Mouse (Mus musculus) limb, embryonic 15.5 days (tissue): ENCODE measurements around the gene Rgn. TPM values are rescaled to one million over a fixed set of nuclear protein-coding genes. Genes with fewer than 3 reads are reported as not detected.
A peak's percentile ranks its signal among the peaks of the same experiment; 100 is the strongest.

Experiments used
- ATAC-seq: fragments of 200-750 bp; cut with Nextera tagmentation; 2 replicates; pipeline ENCODE4 v1.8.0; 2017; ENCODE audit warnings: low read depth, moderate TSS enrichment; ENCODE audit not compliant: insufficient number of reproducible peaks, low FRiP score, low TSS enrichment
- H3K27ac ChIP-seq: fragments of 300-500 bp; sonication (generic); 2 replicates; pipeline ENCODE4 v1.5.1; 2015; ENCODE audit warnings: moderate library complexity, mild to moderate bottlenecking, inconsistent platforms
- H3K27me3 ChIP-seq: fragments of 300-500 bp; sonication (generic); 2 replicates; pipeline ENCODE4 v1.6.1; 2015; ENCODE audit warnings: inconsistent platforms
- H3K36me3 ChIP-seq: fragments of 300-500 bp; sonication (generic); 2 replicates; pipeline ENCODE4 v1.6.1; 2015; ENCODE audit warnings: inconsistent platforms
- H3K4me1 ChIP-seq: fragments of 300-500 bp; sonication (generic); 2 replicates; pipeline ENCODE4 v1.6.1; 2015; ENCODE audit warnings: inconsistent platforms
- H3K4me2 ChIP-seq: fragments of 300-500 bp; sonication (generic); 2 replicates; pipeline ENCODE4 v1.6.1; 2015; ENCODE audit warnings: mild to moderate bottlenecking, inconsistent platforms
- H3K4me3 ChIP-seq: fragments of 300-500 bp; sonication (generic); 2 replicates; pipeline ENCODE4 v1.5.1; 2015; ENCODE audit warnings: mild to moderate bottlenecking, inconsistent platforms
- H3K9ac ChIP-seq: fragments of 300-500 bp; sonication (generic); 2 replicates; pipeline ENCODE4 v1.6.1; 2015; ENCODE audit warnings: inconsistent platforms
- H3K9me3 ChIP-seq: fragments of 300-500 bp; sonication (generic); 2 replicates; pipeline ENCODE4 v1.6.1; 2016; ENCODE audit warnings: inconsistent platforms
- WGBS: fragments of 180-500 bp; shearing (Covaris S2); methylation state at CpG from one replicate; pipeline ENCODE4 v1.1.7; 2015; 5-methylcytosine and 5-hydroxymethylcytosine counted together
- polyA plus RNA-seq: library from polyadenylated mRNA; unstranded; fragments of >200 nt; fragmentation: Nextera tagmentation; extraction: Ambion mirVana; gene quantifications from 2 replicates; pipeline ENCODE4 v1.2.1, GENCODE M21; 2015

The Rgn gene
- polyA plus RNA-seq: 0.31 and 0.68 TPM in 2 replicates

DNA sequence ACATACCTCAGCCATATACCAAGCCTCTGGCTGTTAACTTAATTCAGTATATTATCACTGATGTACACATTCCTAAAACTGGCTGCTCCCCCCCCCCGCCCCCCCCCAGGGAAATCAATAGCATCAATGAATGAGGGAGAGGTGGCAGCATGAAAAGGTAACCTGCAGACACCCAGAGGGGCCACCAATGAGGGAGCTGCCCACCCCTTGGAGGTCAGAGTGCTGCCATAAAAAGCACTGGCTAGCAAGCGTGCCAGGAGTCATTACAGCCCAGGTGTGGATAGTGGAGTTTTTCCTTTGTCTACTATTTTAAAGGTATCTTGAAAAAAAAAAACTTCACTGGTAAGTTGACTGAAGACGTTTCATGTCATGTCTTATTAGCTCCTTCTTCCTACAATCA lies at the start of gene Rgn:
TSS of gene Rgn (plus strand) at position 256 of the 400 bp plus-strand sequence.
- peak within 1 kb of the TSS; percentile 45 for H3K4me2 ChIP-seq
- no peaks in the 10 kb centered on the region for H3K36me3 ChIP-seq
- no peak within 1 kb of the TSS for H3K9ac ChIP-seq
- ATAC-seq: no peak
- H3K27ac ChIP-seq: no peak within 1 kb of the TSS
- H3K27me3 ChIP-seq: no peaks in the 10 kb centered on the region
- 0 out of 2 replicates have a peak, but pooled peaks cover 5% of the 10 kb centered on the region for H3K4me1 ChIP-seq
- H3K4me3 ChIP-seq: peak within 1 kb of the TSS; percentile 31
- no peaks in the 10 kb centered on the region for H3K9me3 ChIP-seq
- 71% methylated on average over 2 of the region's 3 CpGs for WGBS

DNA sequence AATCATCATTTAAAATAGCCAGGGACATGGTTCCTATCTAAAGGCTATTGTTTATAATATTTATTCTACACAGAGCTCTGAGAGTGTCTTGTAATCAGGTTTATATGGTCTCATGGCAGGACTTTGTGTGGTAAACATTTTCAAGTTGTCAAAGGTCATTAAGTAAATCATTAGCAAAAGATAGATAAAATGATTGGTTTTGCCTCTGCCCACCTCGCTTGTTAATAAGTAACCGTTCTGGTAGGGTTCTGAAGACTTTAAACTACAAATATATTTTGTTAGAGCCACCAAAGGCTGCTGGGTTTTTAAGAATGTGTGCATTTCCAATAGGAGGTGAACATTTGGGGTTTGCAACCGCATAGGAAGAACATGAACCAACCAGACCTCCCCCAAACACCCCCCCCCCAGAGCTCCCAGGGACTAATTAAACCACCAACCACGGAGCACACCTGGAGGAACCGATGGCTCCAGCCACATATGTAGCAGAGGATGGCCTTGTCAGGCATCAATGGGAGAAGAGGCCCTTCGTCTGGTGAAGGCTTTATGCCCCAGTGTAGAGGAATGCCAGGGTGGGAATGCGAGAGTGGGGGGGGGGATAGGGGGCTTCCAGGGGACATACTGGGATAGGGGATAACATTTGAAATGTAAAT lies 29.2 kb upstream of the Rgn start:
- Histone ChIP-seq H3K36me3 (peaks cover 5% of the 10 kb centered on the region; the same call in 1 of the 2 replicates), H3K4me2 (no peak overlapping the region), H3K4me3 (no peak overlapping the region), H3K9me3 (no peaks in the 10 kb centered on the region), H3K4me1 (no peaks in the 10 kb centered on the region), H3K27me3 (no peaks in the 10 kb centered on the region), H3K27ac (no peak overlapping the region), H3K9ac (no peak overlapping the region)
- 73% methylated on average over 7 of the region's 7 CpGs for WGBS
- ATAC-seq: no peak

DNA sequence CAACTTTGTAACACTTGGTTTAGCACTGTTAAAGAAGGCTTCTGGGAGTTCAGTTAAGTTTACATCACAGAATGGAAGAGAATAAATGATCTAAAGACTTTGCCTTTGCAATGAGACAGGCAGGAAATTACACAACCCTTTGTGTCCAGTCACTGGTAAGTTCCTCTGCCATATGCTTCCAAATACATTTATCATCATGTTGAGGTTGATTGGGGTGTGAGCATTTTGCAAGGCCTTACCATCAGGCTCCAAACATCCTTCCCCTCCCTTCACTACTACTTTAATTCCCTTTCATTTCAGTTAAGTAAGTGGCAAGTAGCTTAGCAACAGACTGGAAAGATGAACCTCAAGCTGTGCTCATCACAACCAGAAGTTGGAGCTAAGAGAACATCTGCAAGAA lies 28.0 kb upstream of the Rgn start:
- Histone ChIP-seq H3K36me3 (peaks cover 5% of the 10 kb centered on the region; the same call in 1 of the 2 replicates), H3K9me3 (no peaks in the 10 kb centered on the region), H3K4me2 (no peak overlapping the region), H3K27ac (no peak overlapping the region), H3K9ac (no peak overlapping the region), H3K4me1 (no peaks in the 10 kb centered on the region), H3K4me3 (no peak overlapping the region), H3K27me3 (no peaks in the 10 kb centered on the region)
- no peak for ATAC-seq

DNA sequence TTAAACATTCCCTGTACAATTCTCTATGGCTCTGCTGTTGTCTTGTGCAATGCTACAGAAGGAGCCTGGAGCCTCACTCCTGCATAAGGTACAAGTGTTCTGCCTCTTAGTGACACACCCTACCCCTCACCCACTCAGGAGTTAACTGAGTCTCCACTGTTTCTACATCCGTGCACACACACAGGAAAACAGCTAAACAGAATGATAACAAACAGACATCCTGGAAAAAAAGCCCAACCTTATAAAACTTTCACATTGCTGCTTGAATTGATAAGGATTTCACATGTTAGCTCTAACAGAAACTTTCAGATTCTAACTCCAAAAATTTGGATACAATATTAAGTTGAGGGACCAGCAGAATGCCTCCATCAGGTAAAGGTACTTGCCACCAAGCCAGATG lies 17.0 kb upstream of the Rgn start:
- H3K27me3 ChIP-seq: no peaks in the 10 kb centered on the region
- no peaks in the 10 kb centered on the region for H3K4me1 ChIP-seq
- H3K27ac ChIP-seq: no peak overlapping the region
- H3K9me3 ChIP-seq: no peaks in the 10 kb centered on the region
- H3K4me2 ChIP-seq: no peak overlapping the region
- WGBS: 59% methylated on average over 1 of the region's 1 CpGs
- ATAC-seq: no peak
- H3K36me3 ChIP-seq: no peaks in the 10 kb centered on the region
- no peak overlapping the region for H3K9ac ChIP-seq
- H3K4me3 ChIP-seq: no peak overlapping the region

DNA sequence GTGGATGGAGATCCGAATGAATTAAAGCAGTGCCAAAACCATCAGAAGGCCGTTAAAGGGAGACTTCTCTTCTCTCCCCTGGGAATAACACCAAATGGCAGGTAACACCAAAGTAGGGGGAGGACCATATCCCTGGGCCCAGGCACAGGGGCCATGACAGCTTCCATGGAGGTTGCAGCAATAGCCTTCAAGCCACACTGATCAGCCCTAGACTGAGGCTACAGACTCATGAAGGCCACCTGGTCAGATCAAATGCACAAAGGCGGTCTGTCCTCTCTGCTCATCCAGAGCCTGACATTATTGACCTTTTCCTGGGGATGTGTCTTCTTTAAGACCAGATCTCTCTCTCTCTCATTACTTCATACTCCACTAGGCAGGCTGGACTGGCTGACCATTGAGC lies 5.7 kb upstream of the Rgn start:
- H3K27ac ChIP-seq: no peak overlapping the region
- H3K4me2 ChIP-seq: no peak overlapping the region
- no peak overlapping the region for H3K9ac ChIP-seq
- no peak overlapping the region for H3K4me3 ChIP-seq
- H3K9me3 ChIP-seq: no peaks in the 10 kb centered on the region
- no peaks in the 10 kb centered on the region for H3K27me3 ChIP-seq
- 78% methylated on average over 3 of the region's 3 CpGs for WGBS
- 0 out of 2 replicates have a peak, but pooled peaks cover 5% of the 10 kb centered on the region for H3K4me1 ChIP-seq
- no peak for ATAC-seq
- no peaks in the 10 kb centered on the region for H3K36me3 ChIP-seq

DNA sequence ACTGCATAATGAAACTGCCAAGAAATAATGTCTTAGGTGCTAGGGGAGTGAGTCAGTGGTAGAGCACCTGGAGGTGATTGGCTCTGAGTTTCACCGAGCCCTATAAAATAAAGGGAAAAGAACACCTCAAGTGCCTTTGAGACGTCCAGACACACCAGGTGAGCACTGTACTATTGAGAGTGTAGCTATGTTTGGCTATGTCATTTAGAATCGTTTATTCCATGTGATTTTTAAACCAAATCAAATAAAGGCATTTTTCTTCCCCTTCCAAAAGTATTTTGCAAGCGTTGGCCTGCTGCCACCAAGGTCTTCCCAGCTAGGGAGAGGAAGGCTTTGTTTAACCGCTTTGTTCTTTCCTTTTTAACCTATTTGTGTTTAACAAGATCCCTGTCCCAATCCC lies 2.0 kb upstream of the Rgn start:
- WGBS: 38% methylated on average over 5 of the region's 5 CpGs
- H3K36me3 ChIP-seq: no peaks in the 10 kb centered on the region
- H3K27ac ChIP-seq: no peak overlapping the region
- H3K9me3 ChIP-seq: no peaks in the 10 kb centered on the region
- peak overlapping the region; percentile 45 for H3K4me2 ChIP-seq
- no peak overlapping the region for H3K9ac ChIP-seq
- 0 out of 2 replicates have a peak, but pooled peaks cover 5% of the 10 kb centered on the region for H3K4me1 ChIP-seq
- no peaks in the 10 kb centered on the region for H3K27me3 ChIP-seq
- no peak for ATAC-seq
- H3K4me3 ChIP-seq: peak overlapping the region; percentile 31

DNA sequence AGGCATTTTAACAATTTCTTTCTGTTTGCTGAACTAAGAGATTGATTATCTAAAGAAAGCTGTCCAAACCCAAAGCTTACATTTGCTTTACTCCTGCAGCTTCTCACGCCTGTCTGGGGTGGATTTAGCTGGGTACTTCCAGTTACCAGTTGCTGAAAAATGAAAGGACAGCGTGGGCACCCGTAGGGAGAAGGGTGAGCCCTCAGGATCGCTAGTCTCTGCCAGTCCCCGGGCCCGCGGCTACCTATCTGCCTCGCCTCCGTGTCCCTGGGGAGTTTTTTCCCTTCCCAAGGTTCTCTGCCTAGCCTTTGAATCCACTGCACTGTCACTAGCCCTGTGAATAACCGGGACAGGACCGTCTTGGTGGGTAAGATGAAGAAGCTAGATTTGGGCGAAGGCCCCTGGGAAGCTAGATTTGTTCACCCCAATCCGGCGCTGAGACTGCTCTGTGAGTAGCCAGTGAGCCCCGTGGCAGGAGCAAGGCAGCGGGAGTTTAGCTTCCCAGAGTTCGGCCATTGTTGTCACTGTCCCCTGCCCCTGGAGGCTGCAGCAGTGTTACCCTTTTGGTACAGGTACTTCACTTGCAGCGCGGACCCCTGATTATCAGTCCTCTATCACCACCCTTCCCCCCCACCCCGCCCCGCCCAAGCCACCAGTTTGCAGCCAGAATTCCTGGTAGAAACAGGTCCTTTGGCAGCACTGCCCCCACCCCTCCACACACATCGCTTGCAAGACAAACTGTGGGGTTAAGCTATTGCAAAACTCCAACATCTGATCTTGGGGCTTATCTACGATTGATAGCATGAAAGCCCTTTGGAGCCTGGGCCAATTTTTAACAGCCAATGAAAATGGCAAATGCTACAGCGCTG lies 1.3 kb upstream of the Rgn start:
- Histone ChIP-seq H3K36me3 (no peaks in the 10 kb centered on the region), H3K4me3 (peak overlapping the region; percentile 31), H3K9me3 (no peaks in the 10 kb centered on the region), H3K27ac (no peak overlapping the region), H3K9ac (no peak overlapping the region), H3K4me1 (0 out of 2 replicates have a peak, but pooled peaks cover 5% of the 10 kb centered on the region), H3K27me3 (no peaks in the 10 kb centered on the region), H3K4me2 (peak overlapping the region; percentile 45)
- no peak for ATAC-seq
- WGBS: 28% methylated on average over 24 of the region's 24 CpGs

DNA sequence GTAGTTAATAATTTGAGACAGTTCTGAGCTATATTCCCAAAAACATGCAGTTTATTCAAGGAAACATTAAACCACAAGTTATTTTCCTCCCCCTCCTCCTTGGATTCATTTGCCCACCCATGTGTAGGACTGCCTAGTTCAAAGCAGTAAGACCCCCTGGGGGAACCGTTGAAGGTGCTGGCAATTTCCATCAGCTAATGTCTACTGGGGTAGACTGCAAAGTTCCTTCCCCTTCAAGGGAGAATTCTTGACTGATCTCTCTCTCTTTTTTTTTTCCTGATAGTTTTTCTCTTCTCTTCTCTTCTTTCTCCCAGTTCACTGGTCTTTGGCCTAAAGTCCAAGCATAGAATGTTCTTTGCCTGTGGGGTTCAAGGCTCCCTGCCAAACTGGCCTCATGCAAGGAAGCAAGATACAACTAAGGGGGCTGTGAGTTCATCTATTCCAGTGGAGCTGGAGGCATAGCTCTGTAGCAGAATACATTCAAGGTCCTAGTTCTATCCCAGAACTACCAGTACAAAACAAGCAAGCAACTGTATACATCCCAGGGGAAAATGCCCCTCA lies 627 bp upstream of the Rgn start:
- H3K36me3 ChIP-seq: no peaks in the 10 kb centered on the region
- no peak for ATAC-seq
- H3K27me3 ChIP-seq: no peaks in the 10 kb centered on the region
- peak overlapping the region; percentile 45 for H3K4me2 ChIP-seq
- H3K4me3 ChIP-seq: no peak overlapping the region
- WGBS: 52% methylated on average over 1 of the region's 1 CpGs
- H3K4me1 ChIP-seq: 0 out of 2 replicates have a peak, but pooled peaks cover 5% of the 10 kb centered on the region
- H3K9me3 ChIP-seq: no peaks in the 10 kb centered on the region
- H3K9ac ChIP-seq: no peak overlapping the region
- no peak overlapping the region for H3K27ac ChIP-seq

DNA sequence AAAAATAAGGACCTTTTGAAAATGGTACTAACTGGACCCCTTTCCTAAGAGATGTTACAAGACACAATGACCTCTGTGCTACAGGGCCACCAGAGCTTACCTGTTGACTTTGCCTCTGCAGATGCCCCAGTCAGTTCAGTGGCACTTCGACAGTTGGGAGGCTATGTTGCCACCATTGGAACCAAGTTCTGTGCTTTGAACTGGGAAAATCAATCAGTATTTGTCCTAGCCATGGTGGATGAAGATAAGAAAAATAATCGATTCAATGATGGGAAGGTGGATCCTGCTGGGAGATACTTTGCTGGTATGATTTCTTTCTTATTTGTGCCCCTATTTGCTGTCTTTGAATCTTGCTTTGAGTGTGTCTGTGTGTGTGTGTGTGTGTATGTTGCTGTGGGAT lies 2.6 kb downstream of the Rgn start:
- no peak overlapping the region for H3K4me2 ChIP-seq
- no peaks in the 10 kb centered on the region for H3K27me3 ChIP-seq
- 88% methylated on average over 2 of the region's 2 CpGs for WGBS
- no peaks in the 10 kb centered on the region for H3K36me3 ChIP-seq
- H3K9me3 ChIP-seq: no peaks in the 10 kb centered on the region
- H3K9ac ChIP-seq: no peak overlapping the region
- 0 out of 2 replicates have a peak, but pooled peaks cover 5% of the 10 kb centered on the region for H3K4me1 ChIP-seq
- H3K27ac ChIP-seq: no peak overlapping the region
- ATAC-seq: no peak
- no peak overlapping the region for H3K4me3 ChIP-seq

DNA sequence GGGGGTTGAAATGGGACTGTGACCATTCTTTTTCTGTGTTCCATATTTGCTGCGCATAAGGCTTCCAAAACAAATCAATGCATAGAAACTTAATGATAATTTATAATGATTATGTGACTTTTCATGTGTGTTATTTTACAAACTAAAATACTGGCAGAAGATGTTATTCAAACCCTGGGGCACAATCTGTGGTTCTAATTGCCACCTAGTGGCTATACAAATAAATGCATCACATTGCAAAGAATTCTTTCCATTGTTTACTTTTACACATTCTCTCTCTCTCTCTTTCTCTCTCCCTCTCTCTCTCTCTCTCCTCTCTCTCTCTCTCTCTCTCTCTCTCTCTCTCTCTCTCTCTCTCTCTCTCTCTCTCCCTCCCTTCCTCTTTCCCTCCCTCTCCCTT lies 12.3 kb downstream of the Rgn start:
- Histone ChIP-seq H3K4me3 (no peak overlapping the region), H3K9ac (no peak overlapping the region), H3K36me3 (no peaks in the 10 kb centered on the region), H3K4me2 (no peak overlapping the region), H3K27me3 (no peaks in the 10 kb centered on the region), H3K4me1 (no peaks in the 10 kb centered on the region), H3K27ac (no peak overlapping the region), H3K9me3 (no peaks in the 10 kb centered on the region)
- WGBS: 33% methylated on average over 1 of the region's 1 CpGs
- no peak for ATAC-seq

DNA sequence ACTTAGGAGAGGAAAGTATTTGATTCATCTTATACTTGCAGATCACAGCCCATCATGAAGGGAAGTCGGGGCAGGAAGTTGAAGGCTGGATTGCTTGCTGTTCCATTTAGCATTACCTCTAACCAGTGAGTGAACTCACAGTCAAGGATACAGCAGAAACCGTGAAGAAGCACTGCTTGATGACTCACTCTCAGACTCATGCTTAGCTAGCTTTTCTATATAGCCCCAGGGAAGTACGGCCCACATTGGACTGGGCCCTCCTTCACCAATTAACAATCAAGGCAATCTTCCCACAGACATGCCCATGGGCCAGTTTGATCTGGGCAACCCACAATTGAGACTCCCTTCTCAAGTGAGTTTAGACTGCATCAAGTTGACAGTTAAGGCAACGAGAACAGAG lies 14.4 kb downstream of the Rgn start:
- Histone ChIP-seq H3K4me2 (no peak overlapping the region), H3K27me3 (no peaks in the 10 kb centered on the region), H3K9me3 (no peaks in the 10 kb centered on the region), H3K27ac (no peak overlapping the region), H3K4me3 (no peak overlapping the region), H3K9ac (no peak overlapping the region), H3K4me1 (no peaks in the 10 kb centered on the region), H3K36me3 (no peaks in the 10 kb centered on the region)
- 60% methylated on average over 4 of the region's 4 CpGs for WGBS
- no peak for ATAC-seq

DNA sequence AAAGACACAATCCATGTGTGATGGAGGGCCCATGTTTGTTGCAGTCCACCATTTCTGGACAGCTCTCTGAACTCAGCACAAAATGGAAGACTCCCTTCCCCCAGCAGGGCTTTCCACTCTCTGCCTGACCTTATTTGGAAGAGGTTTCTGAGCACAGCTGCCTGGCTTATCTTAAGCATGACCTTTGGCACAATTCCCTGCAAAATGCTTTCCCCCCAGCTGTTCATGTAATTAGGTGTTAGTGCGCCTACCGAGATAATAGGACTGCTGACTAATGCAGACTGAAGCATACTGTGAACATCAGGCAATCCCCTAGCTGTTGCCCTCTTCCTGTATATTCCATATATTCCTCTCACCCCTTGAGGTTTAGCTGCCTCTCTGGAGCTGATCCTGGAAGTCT lies 21.4 kb downstream of the Rgn start:
- Histone ChIP-seq H3K27me3 (no peaks in the 10 kb centered on the region), H3K9ac (no peak overlapping the region), H3K36me3 (no peaks in the 10 kb centered on the region), H3K4me3 (no peak overlapping the region), H3K4me1 (no peaks in the 10 kb centered on the region), H3K9me3 (no peaks in the 10 kb centered on the region), H3K4me2 (no peak overlapping the region), H3K27ac (no peak overlapping the region)
- 25% methylated on average over 2 of the region's 2 CpGs for WGBS
- ATAC-seq: no peak
